8 mouse cellular contexts compared by ENCODE assay signal in genomic region chr16:20677974-20678675, GRCm38 (mm10). TPM values are rescaled to one million over a fixed set of nuclear protein-coding genes. Genes with fewer than 3 reads are reported as not detected.
A peak's percentile ranks its signal among the peaks of the same experiment; 100 is the strongest.
DNase-seq lines count a peak whose midpoint lies in the region; ATAC-seq and TF ChIP-seq lines count a peak whose summit lies in the region.

No protein-coding gene starts in this region.

- peaks cover 84% of the 10 kb centered on the region for H3K36me3 ChIP-seq in limb, embryonic 15.5 days
- peaks cover 94% of the 10 kb centered on the region for H3K36me3 ChIP-seq in limb, embryonic 10.5 days
- peaks cover 94% of the 10 kb centered on the region for H3K36me3 ChIP-seq in forebrain, embryonic 10.5 days (replicated peaks)

- no peak for TF ChIP-seq CTCF in layer of hippocampus, adult 2 months (conservative IDR thresholded peaks at IDR 0.05)

- no peak overlapping the region for H3K9ac ChIP-seq in limb, embryonic 15.5 days

- H3K27me3 ChIP-seq in limb, embryonic 15.5 days, result no peaks in the 10 kb centered on the region
- H3K27me3 ChIP-seq in limb, embryonic 10.5 days (ENCODE audit: low read depth, poor library complexity, severe bottlenecking), result no peaks in the 10 kb centered on the region
- H3K27me3 ChIP-seq in forebrain, embryonic 10.5 days (ENCODE audit: poor library complexity, severe bottlenecking), result no peaks in the 10 kb centered on the region

- H3K4me1 ChIP-seq in limb, embryonic 15.5 days, result peaks cover 28% of the 10 kb centered on the region
- H3K4me1 ChIP-seq in limb, embryonic 10.5 days, result peaks cover 18% of the 10 kb centered on the region
- H3K4me1 ChIP-seq in forebrain, embryonic 10.5 days, result peaks cover 25% of the 10 kb centered on the region

- DNase-seq in limb, embryonic 10.5 days (ENCODE audit: low spot score), result no peak
- DNase-seq in cerebellum, adult 18-20 months, result peak; percentile 81 to 84
- DNase-seq in gastrocnemius, postnatal 4 days (ENCODE audit: low spot score in 2 of 2), result peak; percentile 63 to 75
- DNase-seq in layer of hippocampus, adult 2 months (ENCODE audit: low spot score in 2 of 2), result peak; percentile 70 to 81
- DNase-seq in lung, postnatal 25 days (ENCODE audit: low spot score), result peak; percentile 91
- DNase-seq in testis, postnatal 14 days (ENCODE audit: low spot score), result peak; percentile 58
- no peak for DNase-seq in forebrain, embryonic 10.5 days (ENCODE audit: extremely low spot score, low spot score)

- no peak overlapping the region for H3K4me3 ChIP-seq in limb, embryonic 15.5 days
- H3K4me3 ChIP-seq in limb, embryonic 10.5 days, result no peak overlapping the region
- no peak overlapping the region for H3K4me3 ChIP-seq in layer of hippocampus, adult 2 months
- H3K4me3 ChIP-seq in forebrain, embryonic 10.5 days, result no peak overlapping the region

- no peaks in the 10 kb centered on the region for H3K9me3 ChIP-seq in limb, embryonic 15.5 days
- H3K9me3 ChIP-seq in limb, embryonic 10.5 days (replicated peaks), result no peaks in the 10 kb centered on the region
- no peaks in the 10 kb centered on the region for H3K9me3 ChIP-seq in forebrain, embryonic 10.5 days

- H3K27ac ChIP-seq in limb, embryonic 15.5 days, result 0 out of 2 replicates have a peak overlapping the region, but pooled peaks have one; percentile 43
- H3K27ac ChIP-seq in limb, embryonic 10.5 days, result no peak overlapping the region
- H3K27ac ChIP-seq in layer of hippocampus, adult 2 months, result peak overlapping the region; percentile 56
- H3K27ac ChIP-seq in forebrain, embryonic 10.5 days, result no peak overlapping the region

- H3K4me2 ChIP-seq in limb, embryonic 15.5 days, result no peak overlapping the region

- WGBS in limb, embryonic 15.5 days, result 70% methylated on average over 10 of the region's 10 CpGs
- 94% methylated on average over 10 of the region's 10 CpGs for WGBS in limb, embryonic 10.5 days
- WGBS in forebrain, embryonic 10.5 days, result 89% methylated on average over 10 of the region's 10 CpGs

- ATAC-seq in limb, embryonic 15.5 days (ENCODE audit: insufficient number of reproducible peaks, low FRiP score, low TSS enrichment, low read depth), result no peak

RNA-seq across cellular contexts. Expression of gene Eif4g1, which starts 10.0 kb away (rescaled TPM):
- polyA plus RNA-seq in limb, embryonic 15.5 days (2015; fragmentation: Nextera tagmentation; extraction: Ambion mirVana), result 161 and 175 TPM in 2 replicates
- polyA plus RNA-seq in limb, embryonic 10.5 days (2016; fragmentation: Nextera tagmentation; extraction: Ambion mirVana), result 267 and 277 TPM in 2 replicates
- 100 to 1,000 TPM; 329 to 339 TPM for total RNA-seq in gastrocnemius, postnatal 4 days (2021)
- total RNA-seq in layer of hippocampus, adult 2 months (2021), result 100 to 1,000 TPM; 283 to 297 TPM
- 254 TPM in 2 replicates for polyA plus RNA-seq in forebrain, embryonic 10.5 days (2016; fragmentation: Nextera tagmentation; extraction: Ambion mirVana)

RNA-seq across cellular contexts. Expression of gene Fam131a, which starts 14.9 kb away (rescaled TPM):
- 12.8 and 13.2 TPM in 2 replicates for polyA plus RNA-seq in limb, embryonic 15.5 days (2015; fragmentation: Nextera tagmentation; extraction: Ambion mirVana)
- 2.7 and 3.8 TPM in 2 replicates for polyA plus RNA-seq in limb, embryonic 10.5 days (2016; fragmentation: Nextera tagmentation; extraction: Ambion mirVana)
- 10 to 100 TPM; 40.5 to 44.9 TPM for total RNA-seq in gastrocnemius, postnatal 4 days (2021)
- total RNA-seq in layer of hippocampus, adult 2 months (2021), result 100 to 1,000 TPM; 450 to 457 TPM
- polyA plus RNA-seq in forebrain, embryonic 10.5 days (2016; fragmentation: Nextera tagmentation; extraction: Ambion mirVana), result 6.3 and 7.1 TPM in 2 replicates

RNA-seq across cellular contexts. Expression of gene Psmd2, which starts 26.7 kb away (rescaled TPM):
- polyA plus RNA-seq in limb, embryonic 15.5 days (2015; fragmentation: Nextera tagmentation; extraction: Ambion mirVana), result 292 and 314 TPM in 2 replicates
- polyA plus RNA-seq in limb, embryonic 10.5 days (2016; fragmentation: Nextera tagmentation; extraction: Ambion mirVana), result 517 and 538 TPM in 2 replicates
- 100 to 1,000 TPM; 179 to 195 TPM for total RNA-seq in gastrocnemius, postnatal 4 days (2021)
- total RNA-seq in layer of hippocampus, adult 2 months (2021), result 100 to 1,000 TPM; 208 to 213 TPM
- 544 and 556 TPM in 2 replicates for polyA plus RNA-seq in forebrain, embryonic 10.5 days (2016; fragmentation: Nextera tagmentation; extraction: Ambion mirVana)

RNA-seq across cellular contexts. Expression of gene Polr2h, which starts 39.3 kb away (rescaled TPM):
- polyA plus RNA-seq in limb, embryonic 15.5 days (2015; fragmentation: Nextera tagmentation; extraction: Ambion mirVana), result 87.1 and 89.8 TPM in 2 replicates
- polyA plus RNA-seq in limb, embryonic 10.5 days (2016; fragmentation: Nextera tagmentation; extraction: Ambion mirVana), result 148 and 173 TPM in 2 replicates
- total RNA-seq in gastrocnemius, postnatal 4 days (2021), result 10 to 100 TPM; 20.1 to 20.6 TPM
- 10 to 100 TPM; 26.1 TPM for total RNA-seq in layer of hippocampus, adult 2 months (2021)
- polyA plus RNA-seq in forebrain, embryonic 10.5 days (2016; fragmentation: Nextera tagmentation; extraction: Ambion mirVana), result 155 and 163 TPM in 2 replicates

RNA-seq across cellular contexts. Expression of gene Clcn2, which starts 39.4 kb away (rescaled TPM):
- polyA plus RNA-seq in limb, embryonic 15.5 days (2015; fragmentation: Nextera tagmentation; extraction: Ambion mirVana), result 12.7 and 13.8 TPM in 2 replicates
- polyA plus RNA-seq in limb, embryonic 10.5 days (2016; fragmentation: Nextera tagmentation; extraction: Ambion mirVana), result 14.1 and 18.5 TPM in 2 replicates
- total RNA-seq in gastrocnemius, postnatal 4 days (2021), result 1 to 10 TPM; 4.5 to 4.9 TPM
- 10 to 100 TPM; 74.2 to 79.5 TPM for total RNA-seq in layer of hippocampus, adult 2 months (2021)
- polyA plus RNA-seq in forebrain, embryonic 10.5 days (2016; fragmentation: Nextera tagmentation; extraction: Ambion mirVana), result 11.4 and 12.5 TPM in 2 replicates

Comparison
In these comparisons a context has a peak if more than half of its experiments do, and no peak if none do; other contexts are left out.
1. H3K27ac ChIP-seq: peak in limb, embryonic 15.5 days (single experiment) and layer of hippocampus, adult 2 months (single experiment); none in limb, embryonic 10.5 days (single experiment) and forebrain, embryonic 10.5 days (single experiment).
2. DNase-seq: peak in cerebellum, adult 18-20 months (2 of 2), gastrocnemius, postnatal 4 days (2 of 2), layer of hippocampus, adult 2 months (2 of 2), lung, postnatal 25 days (single experiment) and testis, postnatal 14 days (single experiment); none in limb, embryonic 10.5 days (single experiment) and forebrain, embryonic 10.5 days (single experiment).